18 mouse cellular contexts compared by ENCODE assay signal in the genomic region with DNA sequence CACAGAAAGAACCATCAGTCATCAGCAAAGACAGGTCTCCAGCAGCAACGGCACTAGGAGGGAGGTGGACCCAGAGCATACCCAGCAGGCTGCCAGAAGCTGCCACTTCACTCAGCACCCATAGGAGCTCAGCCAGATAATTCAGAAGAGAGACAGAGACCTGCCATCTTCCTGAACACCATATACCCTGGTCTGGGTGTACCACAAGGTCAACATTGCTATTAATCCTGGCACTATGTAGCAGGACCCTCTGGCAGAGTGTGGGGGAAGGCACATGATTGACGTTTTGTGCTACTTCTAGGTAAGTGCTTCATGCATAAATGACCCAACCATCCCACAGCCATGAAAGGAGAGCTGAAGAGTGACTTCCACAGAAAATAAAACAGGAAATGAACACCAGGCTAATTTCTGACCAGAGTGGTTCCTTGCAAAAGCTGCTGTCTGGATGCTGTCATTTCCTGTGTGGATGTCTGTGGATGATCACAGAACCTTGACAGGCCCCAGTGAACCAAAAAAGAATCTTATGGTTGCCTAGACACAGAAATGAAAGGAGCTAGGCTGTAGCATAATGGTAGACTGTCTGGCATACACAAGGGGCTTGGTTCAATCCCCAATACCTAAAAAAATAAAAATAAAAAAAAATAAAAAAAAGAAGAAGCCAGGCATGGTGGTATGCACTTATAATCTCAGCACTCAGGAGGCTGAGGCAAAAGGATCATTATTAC. TPM values are rescaled to one million over a fixed set of nuclear protein-coding genes. Genes with fewer than 3 reads are reported as not detected.
DNase-seq lines count a peak whose midpoint lies in the region; ATAC-seq and TF ChIP-seq lines count a peak whose summit lies in the region.
"Had no signal": no experiment of that assay in that cellular context is flagged by ENCODE, and none has a peak within 500 bp of the region (broad histone marks: within the 10 kb centered on the region; RNA-seq: fewer than 3 reads in every experiment).

No protein-coding gene starts in this region.

- H3K36me3 ChIP-seq in intestine, embryonic 14.5 days (ENCODE audit: control insufficient read depth, insufficient read depth, low read length), result no peaks in the 10 kb centered on the region
- no peaks in the 10 kb centered on the region for H3K36me3 ChIP-seq in intestine, postnatal 0 days (ENCODE audit: control insufficient read depth, insufficient read depth)
- no peaks in the 10 kb centered on the region for H3K36me3 ChIP-seq in neural tube, embryonic 13.5 days
- no peaks in the 10 kb centered on the region for H3K36me3 ChIP-seq in neural tube, embryonic 15.5 days
- no peaks in the 10 kb centered on the region for H3K36me3 ChIP-seq in hindbrain, embryonic 11.5 days (ENCODE audit: control insufficient read depth, insufficient read depth, low read length)
- no peaks in the 10 kb centered on the region for H3K36me3 ChIP-seq in midbrain, embryonic 14.5 days (ENCODE audit: control insufficient read depth, insufficient read depth, low read length)
- no peaks in the 10 kb centered on the region for H3K36me3 ChIP-seq in lung, postnatal 0 days (ENCODE audit: insufficient read depth, low read length)
- H3K36me3 ChIP-seq: G1E; heart, embryonic 15.5 days; limb, embryonic 13.5 days; neural tube, embryonic 12.5 days had no signal

- no peak for TF ChIP-seq EP300 in lung, postnatal 0 days (IDR thresholded peaks at IDR 0.05)

- WGBS in intestine, embryonic 14.5 days, result 21% methylated on average over 2 of the region's 2 CpGs
- 33% methylated on average over 2 of the region's 2 CpGs for WGBS in intestine, postnatal 0 days
- 40% methylated on average over 2 of the region's 2 CpGs for WGBS in neural tube, embryonic 13.5 days
- WGBS in neural tube, embryonic 15.5 days, result 59% methylated on average over 2 of the region's 2 CpGs
- 54% methylated on average over 2 of the region's 2 CpGs for WGBS in hindbrain, embryonic 11.5 days
- WGBS in midbrain, embryonic 14.5 days, result 54% methylated on average over 2 of the region's 2 CpGs
- WGBS in lung, postnatal 0 days, result 21% methylated on average over 2 of the region's 2 CpGs

- H3K27me3 ChIP-seq in intestine, embryonic 14.5 days (replicated peaks; ENCODE audit: control insufficient read depth, insufficient read depth, low read length), result no peaks in the 10 kb centered on the region
- no peaks in the 10 kb centered on the region for H3K27me3 ChIP-seq in intestine, postnatal 0 days (replicated peaks; ENCODE audit: control insufficient read depth, insufficient read depth, low read length)
- no peaks in the 10 kb centered on the region for H3K27me3 ChIP-seq in neural tube, embryonic 13.5 days
- H3K27me3 ChIP-seq in neural tube, embryonic 15.5 days (replicated peaks), result no peaks in the 10 kb centered on the region
- H3K27me3 ChIP-seq in hindbrain, embryonic 11.5 days (ENCODE audit: control insufficient read depth, insufficient read depth, low read length), result no peaks in the 10 kb centered on the region
- no peaks in the 10 kb centered on the region for H3K27me3 ChIP-seq in midbrain, embryonic 14.5 days (ENCODE audit: control insufficient read depth, insufficient read depth, low read length)
- no peaks in the 10 kb centered on the region for H3K27me3 ChIP-seq in lung, postnatal 0 days (replicated peaks; ENCODE audit: insufficient read depth, low read length)
- H3K27me3 ChIP-seq: forebrain, embryonic 13.5 days; heart, embryonic 15.5 days; limb, embryonic 13.5 days; neural tube, embryonic 12.5 days had no signal

- H3K9ac ChIP-seq in intestine, embryonic 14.5 days (ENCODE audit: low read length), result no peak overlapping the region
- no peak overlapping the region for H3K9ac ChIP-seq in intestine, postnatal 0 days (ENCODE audit: low read depth, low read length)
- no peak overlapping the region for H3K9ac ChIP-seq in neural tube, embryonic 13.5 days
- no peak overlapping the region for H3K9ac ChIP-seq in neural tube, embryonic 15.5 days (replicated peaks)
- H3K9ac ChIP-seq in hindbrain, embryonic 11.5 days (ENCODE audit: low read depth, low read length), result no peak overlapping the region
- H3K9ac ChIP-seq in midbrain, embryonic 14.5 days (replicated peaks; ENCODE audit: low read length), result no peak overlapping the region
- no peak overlapping the region for H3K9ac ChIP-seq in lung, postnatal 0 days (replicated peaks; ENCODE audit: low read depth)
- H3K9ac ChIP-seq: forebrain, embryonic 13.5 days; heart, embryonic 15.5 days; limb, embryonic 13.5 days; neural tube, embryonic 12.5 days had no signal

- no peaks in the 10 kb centered on the region for H3K9me3 ChIP-seq in intestine, embryonic 14.5 days (ENCODE audit: control insufficient read depth, low read length)
- H3K9me3 ChIP-seq in intestine, postnatal 0 days (ENCODE audit: control insufficient read depth), result no peaks in the 10 kb centered on the region
- H3K9me3 ChIP-seq in neural tube, embryonic 13.5 days, result no peaks in the 10 kb centered on the region
- no peaks in the 10 kb centered on the region for H3K9me3 ChIP-seq in neural tube, embryonic 15.5 days (replicated peaks)
- H3K9me3 ChIP-seq in hindbrain, embryonic 11.5 days (ENCODE audit: control insufficient read depth, low read length), result no peaks in the 10 kb centered on the region
- no peaks in the 10 kb centered on the region for H3K9me3 ChIP-seq in midbrain, embryonic 14.5 days (ENCODE audit: control insufficient read depth, low read length)
- H3K9me3 ChIP-seq in lung, postnatal 0 days (ENCODE audit: low read length), result no peaks in the 10 kb centered on the region
- H3K9me3 ChIP-seq: forebrain, embryonic 13.5 days; heart, embryonic 15.5 days; limb, embryonic 13.5 days; neural tube, embryonic 12.5 days had no signal

- ATAC-seq in intestine, embryonic 14.5 days (replicated peaks; ENCODE audit: low FRiP score, low TSS enrichment, low read depth), result no peak
- no peak for ATAC-seq in intestine, postnatal 0 days
- ATAC-seq in neural tube, embryonic 13.5 days (ENCODE audit: low read depth), result no peak
- ATAC-seq in neural tube, embryonic 15.5 days (ENCODE audit: low FRiP score), result no peak
- ATAC-seq in hindbrain, embryonic 11.5 days (ENCODE audit: low FRiP score), result no peak
- no peak for ATAC-seq in midbrain, embryonic 14.5 days (ENCODE audit: low FRiP score, low TSS enrichment)
- no peak for ATAC-seq in lung, postnatal 0 days
- ATAC-seq: CD4-positive, CD25-positive, alpha-beta regulatory T cell, adult 4 months; forebrain, embryonic 13.5 days had no signal

- no peak overlapping the region for H3K4me3 ChIP-seq in intestine, embryonic 14.5 days (ENCODE audit: low read depth, low read length)
- H3K4me3 ChIP-seq in intestine, postnatal 0 days (ENCODE audit: low read depth, low read length), result no peak overlapping the region
- no peak overlapping the region for H3K4me3 ChIP-seq in neural tube, embryonic 13.5 days
- no peak overlapping the region for H3K4me3 ChIP-seq in neural tube, embryonic 15.5 days (replicated peaks)
- no peak overlapping the region for H3K4me3 ChIP-seq in hindbrain, embryonic 11.5 days (ENCODE audit: low read depth, low read length)
- no peak overlapping the region for H3K4me3 ChIP-seq in midbrain, embryonic 14.5 days (replicated peaks; ENCODE audit: low read depth, low read length)
- no peak overlapping the region for H3K4me3 ChIP-seq in lung, postnatal 0 days (ENCODE audit: low read depth, low read length)
- H3K4me3 ChIP-seq: forebrain, embryonic 13.5 days; heart, embryonic 15.5 days; limb, embryonic 13.5 days; neural tube, embryonic 12.5 days had no signal

- no peak for TF ChIP-seq CTCF in intestine, postnatal 0 days (IDR thresholded peaks at IDR 0.05; ENCODE audit: low read depth)
- TF ChIP-seq CTCF in lung, postnatal 0 days (IDR thresholded peaks at IDR 0.05), result no peak

- H3K27ac ChIP-seq in intestine, embryonic 14.5 days (ENCODE audit: low read depth), result peak overlapping the region; percentile 18; the same call in 1 of the 2 replicates
- H3K27ac ChIP-seq in intestine, postnatal 0 days (ENCODE audit: low read depth, low read length), result no peak overlapping the region
- 0 out of 2 replicates have a peak overlapping the region, but pooled peaks have one; percentile 24 for H3K27ac ChIP-seq in neural tube, embryonic 13.5 days (replicated peaks)
- H3K27ac ChIP-seq in neural tube, embryonic 15.5 days (replicated peaks), result no peak overlapping the region
- H3K27ac ChIP-seq in hindbrain, embryonic 11.5 days (ENCODE audit: low read depth, low read length), result 0 out of 2 replicates have a peak overlapping the region, but pooled peaks have one; percentile 17
- H3K27ac ChIP-seq in midbrain, embryonic 14.5 days (replicated peaks; ENCODE audit: low read depth, low read length), result peak overlapping the region; percentile 32; the same call in 1 of the 2 replicates
- H3K27ac ChIP-seq in lung, postnatal 0 days (ENCODE audit: low read length), result no peak overlapping the region
- H3K27ac ChIP-seq: forebrain, embryonic 13.5 days; heart, embryonic 15.5 days; limb, embryonic 13.5 days; neural tube, embryonic 12.5 days had no signal

- no peak overlapping the region for H3K4me2 ChIP-seq in intestine, embryonic 14.5 days (ENCODE audit: low read length)
- no peak overlapping the region for H3K4me2 ChIP-seq in intestine, postnatal 0 days (replicated peaks; ENCODE audit: low read depth)
- no peak overlapping the region for H3K4me2 ChIP-seq in neural tube, embryonic 13.5 days
- no peak overlapping the region for H3K4me2 ChIP-seq in neural tube, embryonic 15.5 days
- no peak overlapping the region for H3K4me2 ChIP-seq in hindbrain, embryonic 11.5 days (replicated peaks; ENCODE audit: low read depth, low read length)
- no peak overlapping the region for H3K4me2 ChIP-seq in midbrain, embryonic 14.5 days (ENCODE audit: low read length)
- no peak overlapping the region for H3K4me2 ChIP-seq in lung, postnatal 0 days (replicated peaks; ENCODE audit: low read depth, low read length)
- H3K4me2 ChIP-seq: forebrain, embryonic 13.5 days; heart, embryonic 15.5 days; limb, embryonic 13.5 days; neural tube, embryonic 12.5 days had no signal

- H3K4me1 ChIP-seq in intestine, embryonic 14.5 days (replicated peaks; ENCODE audit: control insufficient read depth, insufficient read depth, low read length), result peaks cover 12% of the 10 kb centered on the region; the same call in 1 of the 2 replicates
- no peaks in the 10 kb centered on the region for H3K4me1 ChIP-seq in intestine, postnatal 0 days (replicated peaks; ENCODE audit: control insufficient read depth, insufficient read depth, low read length)
- H3K4me1 ChIP-seq in neural tube, embryonic 13.5 days (replicated peaks), result peaks cover 11% of the 10 kb centered on the region
- peaks cover 7% of the 10 kb centered on the region; the same call in 1 of the 2 replicates for H3K4me1 ChIP-seq in neural tube, embryonic 15.5 days
- H3K4me1 ChIP-seq in hindbrain, embryonic 11.5 days (replicated peaks; ENCODE audit: control insufficient read depth, insufficient read depth, low read length), result no peaks in the 10 kb centered on the region
- 0 out of 2 replicates have a peak, but pooled peaks cover 5% of the 10 kb centered on the region for H3K4me1 ChIP-seq in midbrain, embryonic 14.5 days (ENCODE audit: control insufficient read depth, insufficient read depth, low read length)
- H3K4me1 ChIP-seq in lung, postnatal 0 days (ENCODE audit: insufficient read depth, low read depth, low read length), result no peaks in the 10 kb centered on the region; the same call in 1 of the 2 replicates
- H3K4me1 ChIP-seq: forebrain, embryonic 13.5 days had no signal

- peak; percentile 53 for DNase-seq in intestine, embryonic 14.5 days (ENCODE audit: low spot score)
- DNase-seq in hindbrain, embryonic 11.5 days (ENCODE audit: low spot score), result no peak
- no peak for DNase-seq in midbrain, embryonic 14.5 days
- DNase-seq in thymus, postnatal 25 days, result no peak
- DNase-seq in lung, postnatal 0 days (ENCODE audit: low spot score), result no peak
- DNase-seq: cerebellum, postnatal 10 days; gastrocnemius, postnatal 25 days; kidney, postnatal 25 days; layer of hippocampus, adult 9-11 months had no signal

RNA-seq across cellular contexts. Expression of gene Sox11, which starts 37.5 kb away (rescaled TPM):
- 60.1 and 72.7 TPM in 2 replicates for polyA plus RNA-seq in intestine, embryonic 14.5 days (2014; fragmentation: Nextera tagmentation; extraction: Ambion mirVana)
- polyA plus RNA-seq in intestine, postnatal 0 days (2015; fragmentation: Nextera tagmentation; extraction: Ambion mirVana), result 4.7 and 4.9 TPM in 2 replicates
- 512 and 534 TPM in 2 replicates for polyA plus RNA-seq in neural tube, embryonic 13.5 days (2015; fragmentation: Nextera tagmentation; extraction: Ambion mirVana)
- polyA plus RNA-seq in neural tube, embryonic 15.5 days (2015; fragmentation: Nextera tagmentation; extraction: Ambion mirVana), result 156 and 197 TPM in 2 replicates
- polyA plus RNA-seq in hindbrain, embryonic 11.5 days (2014; fragmentation: Nextera tagmentation; extraction: Ambion mirVana), result 728 and 786 TPM in 2 replicates
- polyA plus RNA-seq in midbrain, embryonic 14.5 days (2014; fragmentation: Nextera tagmentation; extraction: Ambion mirVana), result 615 and 827 TPM in 2 replicates
- 9.2 and 11.3 TPM in 2 replicates for polyA plus RNA-seq in lung, postnatal 0 days (2015; fragmentation: Nextera tagmentation; extraction: Ambion mirVana)
- polyA plus RNA-seq: G1E had no signal

Comparison
In these comparisons a context has a peak if more than half of its experiments do, and no peak if none do; other contexts are left out.
1. H3K27ac ChIP-seq: peak in intestine, embryonic 14.5 days (single experiment), neural tube, embryonic 13.5 days (single experiment), hindbrain, embryonic 11.5 days (single experiment) and midbrain, embryonic 14.5 days (single experiment); none in intestine, postnatal 0 days (single experiment), neural tube, embryonic 15.5 days (single experiment) and lung, postnatal 0 days (single experiment).